Mouse (Mus musculus) CH12.LX (cell line): ENCODE results near the gene Catsper3. TPM values are rescaled to one million over a fixed set of nuclear protein-coding genes. Genes with fewer than 3 reads are reported as not detected.

Source experiments
- DNase-seq: peaks from one replicate; pipeline ENCODE4 v3.0.0-alpha.2; 2013; ENCODE audit errors: extremely low read depth
- H3K27ac ChIP-seq: 2 replicates; pipeline ENCODE4 v1.5.1; 2012; ENCODE audit warnings: low read depth, mild to moderate bottlenecking, control low read depth, moderate library complexity; ENCODE audit not compliant: insufficient read depth
- H3K27me3 ChIP-seq: replicated peaks from 2 replicates; pipeline ENCODE3; 2012; ENCODE audit warnings: inconsistent platforms
- H3K36me3 ChIP-seq, 2 experiments: replicated peaks in 1 of 2; 2 replicates each; pipeline versions ENCODE3 to v1.6.1; 2012; ENCODE audit warnings: inconsistent platforms in 1 of 2, low read length in 1 of 2, mild to moderate bottlenecking in 1 of 2, mixed read lengths in 1 of 2, moderate library complexity in 1 of 2; ENCODE audit not compliant: control insufficient read depth in 1 of 2, insufficient read depth in 1 of 2
- H3K4me1 ChIP-seq, 2 experiments: 2 replicates each; pipeline ENCODE4 v1.6.1; 2012; ENCODE audit warnings: inconsistent platforms in 1 of 2, moderate library complexity in 1 of 2; ENCODE audit not compliant: insufficient read depth in 2 of 2, control insufficient read depth in 1 of 2
- H3K4me2 ChIP-seq: 2 replicates; pipeline ENCODE4 v1.6.1; 2012; ENCODE audit warnings: low read depth, mild to moderate bottlenecking, control low read depth; ENCODE audit not compliant: poor library complexity, insufficient read depth, severe bottlenecking
- H3K4me3 ChIP-seq, 3 experiments: fragments of 150-350 bp in 1 of 3; sonication (generic) in 1 of 3; replicated peaks in 1 of 3; 2 replicates each; pipeline versions ENCODE3 to v1.5.1; 2011 to 2012; ENCODE audit warnings: low read depth in 2 of 3, low read length in 2 of 3, mild to moderate bottlenecking in 2 of 3, moderate library complexity in 2 of 3, control low read depth in 1 of 3, improper control_type of control experiment in 1 of 3, inconsistent platforms in 1 of 3, mixed read lengths in 1 of 3; ENCODE audit not compliant: poor library complexity in 1 of 3
- H3K79me2 ChIP-seq: replicated peaks from 2 replicates; pipeline ENCODE4 v1.6.1; 2012; ENCODE audit warnings: mild to moderate bottlenecking, moderate library complexity; ENCODE audit not compliant: control insufficient read depth, poor library complexity, insufficient read depth, severe bottlenecking; ENCODE audit errors: extremely low read depth
- H3K9ac ChIP-seq: 2 replicates; pipeline ENCODE4 v1.6.1; 2012; ENCODE audit warnings: low read depth, mild to moderate bottlenecking, control low read depth, moderate library complexity; ENCODE audit not compliant: insufficient read depth
- H3K9me3 ChIP-seq: replicated peaks from 2 replicates; pipeline ENCODE3; 2012; ENCODE audit warnings: low read length, inconsistent platforms, mixed read lengths
- BHLHE40 ChIP-seq: IDR thresholded peaks from 2 replicates; pipeline ENCODE4 v1.6.1; 2011; ENCODE audit warnings: mild to moderate bottlenecking, low read depth, low read length, improper control_type of control experiment
- CTCF ChIP-seq, 2 experiments: IDR thresholded peaks in 1 of 2; conservative IDR thresholded peaks in 1 of 2; 2 replicates each; pipeline ENCODE4 v1.5.1; 2011 to 2012; ENCODE audit warnings: low read depth in 2 of 2, low read length in 2 of 2, improper control_type of control experiment in 1 of 2, inconsistent platforms in 1 of 2, mild to moderate bottlenecking in 1 of 2, moderate library complexity in 1 of 2
- ELF1 ChIP-seq: IDR thresholded peaks from 2 replicates; pipeline ENCODE4 v1.6.1; 2014; ENCODE audit warnings: low read depth, mild to moderate bottlenecking, inconsistent platforms, low read length, improper control_type of control experiment
- ETS1 ChIP-seq: conservative IDR thresholded peaks from 2 replicates; pipeline ENCODE4 v1.6.1; 2012; ENCODE audit warnings: low read depth, mild to moderate bottlenecking, inconsistent platforms, low read length, improper control_type of control experiment, moderate library complexity
- JUN ChIP-seq: IDR thresholded peaks from 2 replicates; pipeline ENCODE4 v1.6.1; 2011; ENCODE audit warnings: low read depth, mild to moderate bottlenecking, low read length, improper control_type of control experiment, moderate library complexity; ENCODE audit not compliant: insufficient read depth
- JUND ChIP-seq: conservative IDR thresholded peaks from 2 replicates; pipeline ENCODE4 v1.6.1; 2011; ENCODE audit warnings: low read depth, low read length, improper control_type of control experiment
- KAT2A ChIP-seq: IDR thresholded peaks from 2 replicates; pipeline ENCODE4 v1.6.1; 2012; ENCODE audit warnings: low read length, improper control_type of control experiment, inconsistent platforms; ENCODE audit not compliant: insufficient replicate concordance
- MAX ChIP-seq: IDR thresholded peaks from 2 replicates; pipeline ENCODE4 v1.6.1; 2011; ENCODE audit warnings: low read length, improper control_type of control experiment
- MEF2A ChIP-seq: IDR thresholded peaks from 2 replicates; pipeline ENCODE4 v1.6.1; 2014; ENCODE audit warnings: low read depth, mild to moderate bottlenecking, inconsistent platforms, low read length, improper control_type of control experiment, borderline replicate concordance
- NELFE ChIP-seq: IDR thresholded peaks from 2 replicates; pipeline ENCODE4 v1.6.1; 2011; ENCODE audit warnings: low read depth, low read length, improper control_type of control experiment
- NRF1 ChIP-seq: IDR thresholded peaks from 2 replicates; pipeline ENCODE4 v1.6.1; 2014; ENCODE audit warnings: low read depth, mild to moderate bottlenecking, inconsistent platforms, low read length, improper control_type of control experiment, moderate library complexity
- PAX5 ChIP-seq: IDR thresholded peaks from 2 replicates; pipeline ENCODE4 v1.6.1; 2012; ENCODE audit warnings: low read length, inconsistent platforms, mixed read lengths
- POLR2A ChIP-seq: IDR thresholded peaks from 2 replicates; pipeline ENCODE4 v1.6.1; 2011; ENCODE audit warnings: low read depth, mild to moderate bottlenecking, improper control_type of control experiment, low read length
- POLR2AphosphoS2 ChIP-seq: IDR thresholded peaks from 2 replicates; pipeline ENCODE4 v1.6.1; 2011; ENCODE audit warnings: low read depth, low read length, improper control_type of control experiment
- RAD21 ChIP-seq: IDR thresholded peaks from 2 replicates; pipeline ENCODE4 v1.6.1; 2011; ENCODE audit warnings: low read depth, mild to moderate bottlenecking, low read length, improper control_type of control experiment, moderate library complexity
- RCOR1 ChIP-seq: conservative IDR thresholded peaks from 2 replicates; pipeline ENCODE4 v1.6.1; 2012; ENCODE audit warnings: low read depth, mild to moderate bottlenecking, inconsistent platforms, low read length, improper control_type of control experiment
- SIN3A ChIP-seq: IDR thresholded peaks from 2 replicates; pipeline ENCODE4 v1.6.1; 2012; ENCODE audit warnings: low read length, improper control_type of control experiment, inconsistent platforms
- TBP ChIP-seq: conservative IDR thresholded peaks from 2 replicates; pipeline ENCODE4 v1.6.1; 2011; ENCODE audit warnings: low read depth, low read length, improper control_type of control experiment
- TCF12 ChIP-seq: IDR thresholded peaks from 2 replicates; pipeline ENCODE4 v1.6.1; 2014; ENCODE audit warnings: low read depth, mild to moderate bottlenecking, inconsistent platforms, low read length, improper control_type of control experiment
- UBTF ChIP-seq: IDR thresholded peaks from 2 replicates; pipeline ENCODE4 v1.6.1; 2012; ENCODE audit warnings: low read depth, mild to moderate bottlenecking, inconsistent platforms, low read length, improper control_type of control experiment, moderate library complexity
- USF1 ChIP-seq: IDR thresholded peaks from 2 replicates; pipeline ENCODE4 v1.6.1; 2014; ENCODE audit warnings: low read depth, mild to moderate bottlenecking, inconsistent platforms, low read length, improper control_type of control experiment
- ZC3H11A ChIP-seq: IDR thresholded peaks from 2 replicates; pipeline ENCODE4 v1.6.1; 2012; ENCODE audit warnings: low read depth, mild to moderate bottlenecking, inconsistent platforms, low read length, improper control_type of control experiment
- ZKSCAN1 ChIP-seq: IDR thresholded peaks from 2 replicates; pipeline ENCODE4 v1.6.1; 2012; ENCODE audit warnings: low read depth, inconsistent platforms, low read length, improper control_type of control experiment, borderline replicate concordance
- ZNF384 ChIP-seq: IDR thresholded peaks from 2 replicates; pipeline ENCODE4 v1.6.1; 2012; ENCODE audit warnings: low read depth, low read length, improper control_type of control experiment, inconsistent platforms
- dilution Hi-C: fragments of 300-500 bp; cut with MboI; formaldehyde crosslinking; loops from 2 replicates; pipeline ENCODE4 v1.14.3; 2020; ENCODE audit warnings: low sequenced_read_pairs; ENCODE audit not compliant: extremely low pct_unique_long_range_greater_than_20kb, extremely low pct_ligation_motif_present
- in situ Hi-C: fragments of 300-500 bp; cut with MboI; formaldehyde crosslinking; loops from 3 replicates; pipeline ENCODE4 v1.14.3; 2019; ENCODE audit warnings: low sequenced_read_pairs, low pct_ligation_motif_present, low pct_unique_long_range_greater_than_20kb, mixed read lengths
- polyA plus RNA-seq: library from polyadenylated mRNA; unstranded; fragments of >175 nt; gene quantifications from 2 replicates; pipeline ENCODE4 v1.2.1, GENCODE M21; 2012; ENCODE audit warnings: low read depth; ENCODE audit not compliant: insufficient read length
- total RNA-seq, 2 experiments: library from RNA; depleted of rRNA; stranded (reverse); fragments of 300-350 nt in 1 of 2; fragments of >200 nt in 1 of 2; gene quantifications; 2 replicates each; pipeline ENCODE4 v1.2.3; 2012 to 2014

Catsper3 gene
- total and polyA plus RNA-seq, 3 experiments, result not detected

DNA sequence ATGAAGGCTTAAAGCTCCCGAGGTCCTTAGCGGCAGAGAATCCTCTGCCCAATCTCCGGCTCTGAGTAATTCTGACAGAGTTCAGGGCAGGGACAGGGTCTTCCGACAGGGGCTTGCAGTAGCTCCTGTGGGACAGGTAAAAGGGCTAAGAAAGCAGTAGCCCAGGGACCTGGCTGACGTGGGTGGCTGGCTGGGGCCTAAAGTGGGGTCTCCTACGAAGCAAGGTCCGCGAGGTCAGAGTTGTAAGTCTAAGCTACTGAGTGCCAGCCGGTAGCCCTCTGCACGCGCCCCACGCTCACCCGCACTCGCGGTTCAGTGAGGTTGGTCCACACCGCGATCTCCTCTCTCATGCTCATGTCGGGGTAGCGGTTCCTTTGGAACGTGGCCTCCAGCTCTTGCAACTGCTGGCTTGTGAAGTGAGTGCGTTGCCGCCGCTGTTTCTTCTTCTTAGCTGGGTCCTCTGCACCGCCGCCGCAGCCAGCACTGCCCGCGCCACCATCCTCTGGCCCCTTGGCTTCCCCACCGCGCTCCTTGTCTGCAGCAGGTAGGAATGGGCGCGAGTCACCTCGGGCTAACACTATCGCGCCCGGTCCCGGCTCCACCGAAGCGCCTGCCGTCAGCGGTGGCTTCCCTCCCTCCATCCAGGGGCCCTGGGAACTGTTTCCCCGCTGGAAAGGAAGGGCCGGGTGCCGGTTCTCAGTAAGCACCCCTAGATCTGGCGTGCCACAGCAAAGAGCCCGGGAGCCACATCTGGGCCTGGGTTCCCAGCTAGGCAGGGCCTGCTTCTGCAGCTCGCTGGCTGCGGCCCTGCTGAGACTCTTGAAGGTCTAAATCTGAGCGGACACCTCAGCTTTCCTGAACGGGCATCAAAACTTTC lies 44.0 kb downstream of the Catsper3 start:
- Histone ChIP-seq H3K4me1 (no peaks in the 10 kb centered on the region), H3K4me2 (no peak overlapping the region), H3K9me3 (peaks cover 17% of the 10 kb centered on the region), H3K79me2 (no peaks in the 10 kb centered on the region), H3K27me3 (peaks cover 11% of the 10 kb centered on the region), H3K36me3 (no peaks in the 10 kb centered on the region), H3K27ac (no peak overlapping the region), H3K4me3 (no peak overlapping the region), H3K9ac (no peak overlapping the region)
- in situ Hi-C loops (no loop called here), dilution Hi-C loops (no loop called here)
- TF ChIP-seq BHLHE40 (no peak), PAX5 (no peak), KAT2A (no peak), ELF1 (no peak), ZKSCAN1 (no peak), SIN3A (no peak), POLR2A (no peak), UBTF (no peak), JUND (no peak), RCOR1 (no peak), ZNF384 (no peak), CTCF (conservative IDR thresholded peaks at IDR 0.05 in 1 of 2, IDR thresholded peaks at IDR 0.05 in 1 of 2; ENCODE audit: low read depth in 2 of 2, low read length in 2 of 2) (no peak), RAD21 (no peak), ZC3H11A (no peak)
- no peak for DNase-seq

DNA sequence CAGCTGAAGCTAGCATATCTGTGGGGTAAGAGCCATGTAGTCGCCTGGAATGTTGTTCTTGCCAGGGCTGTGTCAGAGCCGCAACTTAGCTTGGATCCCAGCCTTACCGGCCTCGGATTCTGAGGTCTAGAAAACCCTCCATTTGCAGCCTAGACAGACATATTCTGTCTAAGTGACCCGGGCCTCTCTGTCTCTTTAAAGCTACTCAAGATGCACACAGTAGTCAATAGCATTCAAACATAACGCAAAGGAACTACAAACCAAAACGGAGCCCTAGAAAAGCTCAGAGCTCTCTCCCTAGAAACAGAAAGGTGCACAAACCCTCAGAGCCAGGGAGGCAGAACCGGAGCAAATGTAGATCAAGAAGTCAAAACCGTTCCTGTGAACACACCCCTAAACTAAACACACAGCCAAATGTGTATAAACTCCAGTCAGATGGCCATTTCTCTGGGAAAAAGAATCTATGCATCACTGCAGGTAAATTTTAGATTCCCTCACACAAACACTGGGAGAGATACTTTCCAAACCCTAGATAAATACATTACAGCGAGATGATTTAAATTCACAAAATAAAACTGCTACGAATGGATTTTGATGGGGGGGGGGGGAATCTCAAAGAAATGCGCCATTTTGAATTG lies 44.8 kb downstream of the Catsper3 start:
- in situ Hi-C loops, result no loop called here
- peaks cover 14% of the 10 kb centered on the region for H3K27me3 ChIP-seq
- dilution Hi-C loops, result no loop called here

More for the DNA sequence above, 44.8 kb downstream of the Catsper3 start:
- H3K9me3 ChIP-seq, result peaks cover 17% of the 10 kb centered on the region
- no peaks in the 10 kb centered on the region for H3K4me1 ChIP-seq
- H3K9ac ChIP-seq, result no peak overlapping the region
- TF ChIP-seq BHLHE40 (no peak), SIN3A (no peak), PAX5 (no peak), ETS1 (no peak), NRF1 (no peak), USF1 (no peak), TBP (no peak), POLR2A (no peak), NELFE (no peak), MAX (no peak), POLR2AphosphoS2 (no peak), MEF2A (no peak), JUN (no peak), UBTF (no peak), ZC3H11A (no peak), TCF12 (no peak), ELF1 (no peak)
- no peak overlapping the region for H3K4me3 ChIP-seq
- H3K36me3 ChIP-seq, result no peaks in the 10 kb centered on the region
- no peaks in the 10 kb centered on the region for H3K79me2 ChIP-seq
- DNase-seq, result no peak
- no peak overlapping the region for H3K27ac ChIP-seq
- no peak overlapping the region for H3K4me2 ChIP-seq
